Mouse (Mus musculus) neural tube, embryonic 13.5 days (tissue): ENCODE data around the gene Celf5. TPM values are rescaled to one million over a fixed set of nuclear protein-coding genes. Genes with fewer than 3 reads are reported as not detected.

ENCODE experiments used
- ATAC-seq: fragments of 200-750 bp; cut with Nextera tagmentation; 2 replicates; pipeline ENCODE4 v1.8.0; 2017; ENCODE audit warnings: low read depth, mild to moderate bottlenecking, moderate TSS enrichment, moderate library complexity
- H3K27ac ChIP-seq: fragments of 300-500 bp; sonication (generic); replicated peaks from 2 replicates; pipeline ENCODE4 v1.5.1; 2015; ENCODE audit warnings: moderate library complexity, mild to moderate bottlenecking, inconsistent platforms
- H3K27me3 ChIP-seq: fragments of 300-500 bp; sonication (generic); 2 replicates; pipeline ENCODE4 v1.6.1; 2015; ENCODE audit warnings: mild to moderate bottlenecking, inconsistent platforms
- H3K36me3 ChIP-seq: fragments of 300-500 bp; sonication (generic); 2 replicates; pipeline ENCODE4 v1.6.1; 2015; ENCODE audit warnings: mild to moderate bottlenecking, inconsistent platforms
- H3K4me1 ChIP-seq: fragments of 300-500 bp; sonication (generic); replicated peaks from 2 replicates; pipeline ENCODE4 v1.6.1; 2015; ENCODE audit warnings: inconsistent platforms
- H3K4me2 ChIP-seq: fragments of 300-500 bp; sonication (generic); 2 replicates; pipeline ENCODE4 v1.6.1; 2015; ENCODE audit warnings: inconsistent platforms, mild to moderate bottlenecking, moderate library complexity
- H3K4me3 ChIP-seq: fragments of 300-500 bp; sonication (generic); 2 replicates; pipeline ENCODE4 v1.5.1; 2015; ENCODE audit warnings: mild to moderate bottlenecking, inconsistent platforms
- H3K9ac ChIP-seq: fragments of 300-500 bp; sonication (generic); 2 replicates; pipeline ENCODE4 v1.6.1; 2015; ENCODE audit warnings: moderate library complexity, mild to moderate bottlenecking, inconsistent platforms
- H3K9me3 ChIP-seq: fragments of 300-500 bp; sonication (generic); 2 replicates; pipeline ENCODE4 v1.6.1; 2016; ENCODE audit warnings: inconsistent platforms
- WGBS: fragments of 180-500 bp; shearing (Covaris S2); methylation state at CpG from one replicate; pipeline ENCODE4 v1.1.7; 2015; 5-methylcytosine and 5-hydroxymethylcytosine counted together
- polyA plus RNA-seq: library from polyadenylated mRNA; unstranded; fragments of >200 nt; fragmentation: Nextera tagmentation; extraction: Ambion mirVana; gene quantifications from 2 replicates; pipeline ENCODE4 v1.2.1, GENCODE M21; 2015

The Celf5 gene
- polyA plus RNA-seq, 1 experiment from 2014 or later: 52.7 TPM

DNA sequence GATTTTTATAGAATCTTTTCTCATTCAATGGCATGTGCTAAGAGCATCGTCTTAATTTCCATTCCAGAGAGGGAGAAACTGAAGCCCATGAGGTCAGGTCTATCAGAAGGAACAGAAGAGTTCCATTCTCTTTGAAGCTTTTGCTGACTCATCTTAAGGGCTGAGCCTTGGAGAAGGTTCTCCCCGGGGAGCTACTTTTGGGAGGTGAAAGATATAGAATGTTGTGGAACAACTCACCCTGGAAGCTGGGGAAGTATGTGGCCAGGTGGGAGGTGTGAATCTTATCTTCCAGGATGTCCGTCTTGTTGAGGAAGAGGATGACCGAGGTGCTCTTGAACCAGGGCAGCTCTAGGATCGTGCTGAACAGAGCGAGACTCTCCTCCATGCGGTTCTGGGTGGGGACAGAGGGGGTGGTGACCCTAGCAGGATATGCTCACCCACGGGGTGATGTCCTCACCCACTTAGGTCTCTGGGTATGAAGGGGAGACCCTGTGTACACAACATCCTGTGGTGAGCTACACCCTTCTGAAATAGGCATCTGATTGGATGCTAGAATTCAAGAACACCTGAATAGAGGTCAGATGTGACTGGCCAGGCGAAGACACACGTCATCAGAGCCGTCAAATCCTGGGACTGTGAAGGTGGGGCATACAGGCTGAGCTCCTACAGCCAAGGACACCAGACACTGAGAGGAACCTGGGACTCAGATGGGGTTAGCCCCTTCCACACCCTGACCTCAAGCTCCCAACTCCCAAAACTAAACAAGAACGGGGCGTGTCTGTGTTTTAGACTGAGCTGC is 25.4 kb upstream of the Celf5 start:
- WGBS: 77% methylated on average over 13 of the region's 13 CpGs

DNA sequence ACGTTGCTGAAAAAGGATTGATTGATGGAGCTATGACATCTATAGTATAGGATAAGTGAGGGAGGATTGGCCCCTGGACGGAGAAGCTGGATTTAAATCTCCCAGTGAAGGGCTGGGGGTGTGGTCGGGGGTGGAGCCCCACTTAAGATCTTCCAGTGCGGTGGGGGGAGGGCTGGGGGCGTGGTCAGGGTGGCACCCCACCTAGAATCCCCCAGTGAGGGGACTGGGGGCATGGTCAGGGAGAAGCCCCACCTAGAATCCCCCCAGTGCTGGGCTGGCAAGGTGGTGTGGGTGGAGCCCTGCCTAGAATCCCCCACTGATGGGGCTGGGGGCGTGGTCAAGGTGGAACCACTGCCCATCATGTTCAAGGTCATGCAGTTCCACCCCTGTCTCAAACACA is 24.6 kb upstream of the Celf5 start:
- Histone ChIP-seq H3K27ac (no peak overlapping the region), H3K4me1 (peaks cover 4% of the 10 kb centered on the region; the same call in 1 of the 2 replicates), H3K4me2 (no peak overlapping the region), H3K9me3 (no peaks in the 10 kb centered on the region), H3K36me3 (no peaks in the 10 kb centered on the region), H3K9ac (no peak overlapping the region), H3K27me3 (peaks cover 23% of the 10 kb centered on the region), H3K4me3 (no peak overlapping the region)
- WGBS: 40% methylated on average over 6 of the region's 6 CpGs
- ATAC-seq: no peak

More for the DNA sequence above, 25.4 kb upstream of the Celf5 start:
- H3K9me3 ChIP-seq: no peaks in the 10 kb centered on the region
- no peak overlapping the region for H3K4me2 ChIP-seq
- no peaks in the 10 kb centered on the region for H3K36me3 ChIP-seq
- H3K27ac ChIP-seq: no peak overlapping the region
- ATAC-seq: no peak
- H3K4me1 ChIP-seq: peaks cover 2% of the 10 kb centered on the region; the same call in 1 of the 2 replicates
- H3K27me3 ChIP-seq: peaks cover 30% of the 10 kb centered on the region
- H3K4me3 ChIP-seq: no peak overlapping the region
- no peak overlapping the region for H3K9ac ChIP-seq

DNA sequence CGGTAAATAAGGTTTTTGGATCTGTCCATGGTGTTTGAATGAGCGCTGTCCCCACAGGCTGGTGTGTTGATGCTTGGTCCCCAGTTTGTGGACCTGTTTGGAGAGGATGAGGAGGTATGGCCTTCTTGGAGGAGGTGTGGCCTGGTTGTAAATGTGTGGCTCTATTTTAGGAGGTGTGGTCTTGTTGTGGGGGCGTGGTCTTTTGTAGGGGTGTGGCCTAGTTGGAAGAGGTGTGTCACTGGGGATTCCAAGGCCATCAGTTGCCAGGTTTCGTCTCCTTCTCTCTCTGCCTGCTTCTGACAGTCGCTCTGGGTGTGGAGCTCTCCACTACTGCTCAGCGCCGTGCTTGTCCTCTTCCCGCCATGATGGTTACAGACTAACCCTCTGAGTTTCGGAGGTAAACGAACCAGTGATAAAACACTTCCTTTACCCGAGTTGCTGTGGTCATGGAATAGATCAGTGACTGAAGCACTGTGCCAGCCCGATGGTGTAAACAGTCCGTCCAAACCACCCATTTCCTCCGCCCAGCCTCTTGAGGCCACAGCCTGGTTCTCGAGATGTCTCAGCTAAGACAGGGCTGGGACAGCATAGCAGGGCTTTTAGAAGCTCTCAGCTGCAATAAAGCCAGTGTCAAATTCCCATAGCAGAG is 22.6 kb upstream of the Celf5 start:
- H3K4me1 ChIP-seq: peaks cover 4% of the 10 kb centered on the region; the same call in 1 of the 2 replicates
- H3K9ac ChIP-seq: no peak overlapping the region
- H3K9me3 ChIP-seq: no peaks in the 10 kb centered on the region
- peaks cover 13% of the 10 kb centered on the region for H3K27me3 ChIP-seq
- WGBS: 78% methylated on average over 15 of the region's 15 CpGs
- H3K4me2 ChIP-seq: no peak overlapping the region
- H3K4me3 ChIP-seq: no peak overlapping the region
- H3K27ac ChIP-seq: no peak overlapping the region
- ATAC-seq: no peak
- no peaks in the 10 kb centered on the region for H3K36me3 ChIP-seq

DNA sequence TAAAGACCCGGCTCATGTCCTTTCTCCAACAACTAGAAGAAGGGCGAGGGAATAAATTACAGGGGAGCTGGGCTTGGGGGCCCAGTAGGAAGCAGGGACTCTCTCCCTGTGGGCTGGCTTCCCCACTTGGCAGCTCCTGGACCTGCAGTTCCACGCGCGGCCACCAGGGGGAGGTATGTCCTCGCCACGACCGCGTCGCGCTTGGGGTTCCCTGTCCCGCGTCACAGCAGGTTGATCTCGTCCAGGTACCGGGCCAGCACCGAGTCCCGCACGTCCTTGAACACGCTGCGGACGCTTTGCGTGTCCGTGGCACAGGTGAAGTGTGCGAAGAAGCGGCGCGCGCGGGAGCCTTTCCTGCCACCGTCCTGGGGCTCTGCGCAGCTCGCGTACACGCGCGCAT is 20.1 kb upstream of the Celf5 start:
- Histone ChIP-seq H3K36me3 (no peaks in the 10 kb centered on the region), H3K27ac (no peak overlapping the region), H3K9me3 (no peaks in the 10 kb centered on the region), H3K27me3 (peaks cover 13% of the 10 kb centered on the region), H3K9ac (peak overlapping the region; percentile 68), H3K4me2 (peak overlapping the region; percentile 71), H3K4me1 (peaks cover 4% of the 10 kb centered on the region), H3K4me3 (peak overlapping the region; percentile 40)
- peak; percentile 41; the same call in 1 of the 2 replicates for ATAC-seq
- 8% methylated on average over 36 of the region's 36 CpGs for WGBS

DNA sequence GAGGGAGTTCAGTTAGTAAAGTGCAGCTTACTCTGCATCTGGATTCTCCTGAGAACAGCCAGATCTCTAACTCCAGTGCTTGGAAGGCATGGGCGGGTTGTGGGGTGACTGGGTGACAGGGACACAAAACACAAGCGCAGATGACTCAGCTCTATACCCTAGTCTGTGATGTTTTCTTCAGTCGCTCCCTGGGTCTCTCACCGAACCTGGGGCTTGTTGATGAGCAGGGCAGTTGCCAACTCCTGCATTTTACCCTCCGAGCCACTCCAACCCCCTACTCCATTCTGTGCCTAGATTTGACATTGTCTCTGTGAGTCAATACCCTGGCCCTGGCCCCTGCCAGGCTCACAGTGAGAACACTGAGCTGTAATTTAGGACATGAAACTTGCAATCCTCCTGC is 19.4 kb upstream of the Celf5 start:
- H3K9ac ChIP-seq: no peak overlapping the region
- WGBS: 81% methylated on average over 5 of the region's 5 CpGs

DNA sequence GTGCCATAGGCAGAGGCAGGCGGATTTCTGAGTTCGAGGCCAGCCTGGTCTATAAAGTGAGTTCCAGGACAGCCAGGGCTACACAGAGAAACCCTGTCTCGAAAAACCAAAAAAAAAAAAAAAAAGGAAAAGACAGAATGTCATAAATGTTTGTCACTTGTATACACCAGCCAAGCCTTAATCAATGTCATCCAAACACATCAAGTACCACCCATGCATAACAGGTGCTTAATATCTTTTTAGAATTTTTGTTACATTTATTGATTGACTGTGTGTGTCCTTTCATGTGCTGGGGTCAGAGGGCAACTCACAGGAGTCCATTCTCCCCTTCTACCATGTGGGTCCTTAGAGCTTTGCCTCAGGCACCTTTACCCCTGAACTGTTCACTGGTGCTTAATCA is 17.5 kb upstream of the Celf5 start, which contains the start of gene S1pr4:
TSS of gene S1pr4 (minus strand) at position 101 of the 400 bp plus-strand sequence.
- H3K27me3 ChIP-seq: peaks cover 13% of the 10 kb centered on the region
- peak within 1 kb of the TSS; percentile 43; the same call in 1 of the 2 replicates for H3K9ac ChIP-seq
- H3K9me3 ChIP-seq: no peaks in the 10 kb centered on the region
- ATAC-seq: no peak
- no peak within 1 kb of the TSS for H3K4me2 ChIP-seq
- H3K36me3 ChIP-seq: no peaks in the 10 kb centered on the region
- H3K4me3 ChIP-seq: no peak within 1 kb of the TSS
- H3K27ac ChIP-seq: no peak within 1 kb of the TSS
- WGBS: 82% methylated on average over 3 of the region's 3 CpGs
- H3K4me1 ChIP-seq: peaks cover 17% of the 10 kb centered on the region

More for the DNA sequence above, 19.4 kb upstream of the Celf5 start:
- H3K4me2 ChIP-seq: no peak overlapping the region
- no peaks in the 10 kb centered on the region for H3K9me3 ChIP-seq
- no peak overlapping the region for H3K4me3 ChIP-seq
- H3K36me3 ChIP-seq: no peaks in the 10 kb centered on the region
- peaks cover 10% of the 10 kb centered on the region for H3K4me1 ChIP-seq
- H3K27ac ChIP-seq: no peak overlapping the region
- no peak for ATAC-seq
- H3K27me3 ChIP-seq: peaks cover 13% of the 10 kb centered on the region

DNA sequence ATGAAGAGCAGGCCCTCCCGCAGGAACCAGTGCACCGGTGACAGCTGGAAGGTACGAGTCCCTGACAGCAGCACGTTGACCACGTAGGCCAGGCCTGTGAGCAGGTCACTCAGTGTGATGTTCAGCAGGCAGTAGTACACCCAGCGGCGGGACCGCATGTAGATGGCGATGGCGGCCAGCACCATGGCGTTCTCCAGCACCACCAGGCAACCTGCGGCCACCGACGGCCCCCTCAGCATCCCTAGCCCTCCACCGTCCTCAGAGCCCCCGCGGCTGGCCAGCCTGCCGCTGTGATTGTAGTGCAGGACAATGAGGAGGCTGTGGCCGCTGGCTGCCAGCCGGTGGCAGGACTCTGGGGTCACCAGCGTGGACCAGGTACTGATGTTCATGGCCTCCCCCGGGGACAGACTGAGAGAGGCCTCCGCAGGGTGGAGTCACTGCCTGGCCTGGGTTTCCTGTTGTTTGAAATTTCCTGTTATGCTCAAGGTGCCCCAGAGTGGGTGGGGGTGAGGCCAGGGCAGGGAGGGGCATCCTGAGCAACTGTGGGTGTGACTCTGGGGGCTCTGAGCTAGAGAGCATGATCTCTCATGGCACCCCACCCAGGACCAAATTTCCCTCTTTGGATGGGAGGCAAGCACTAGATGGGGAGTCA is 16.9 kb upstream of the Celf5 start:
- Histone ChIP-seq H3K27me3 (peaks cover 13% of the 10 kb centered on the region), H3K9me3 (no peaks in the 10 kb centered on the region), H3K4me3 (no peak overlapping the region), H3K9ac (peak overlapping the region; percentile 43; the same call in 1 of the 2 replicates), H3K27ac (no peak overlapping the region), H3K4me1 (peaks cover 24% of the 10 kb centered on the region), H3K4me2 (no peak overlapping the region), H3K36me3 (no peaks in the 10 kb centered on the region)
- no peak for ATAC-seq
- WGBS: 71% methylated on average over 23 of the region's 23 CpGs

DNA sequence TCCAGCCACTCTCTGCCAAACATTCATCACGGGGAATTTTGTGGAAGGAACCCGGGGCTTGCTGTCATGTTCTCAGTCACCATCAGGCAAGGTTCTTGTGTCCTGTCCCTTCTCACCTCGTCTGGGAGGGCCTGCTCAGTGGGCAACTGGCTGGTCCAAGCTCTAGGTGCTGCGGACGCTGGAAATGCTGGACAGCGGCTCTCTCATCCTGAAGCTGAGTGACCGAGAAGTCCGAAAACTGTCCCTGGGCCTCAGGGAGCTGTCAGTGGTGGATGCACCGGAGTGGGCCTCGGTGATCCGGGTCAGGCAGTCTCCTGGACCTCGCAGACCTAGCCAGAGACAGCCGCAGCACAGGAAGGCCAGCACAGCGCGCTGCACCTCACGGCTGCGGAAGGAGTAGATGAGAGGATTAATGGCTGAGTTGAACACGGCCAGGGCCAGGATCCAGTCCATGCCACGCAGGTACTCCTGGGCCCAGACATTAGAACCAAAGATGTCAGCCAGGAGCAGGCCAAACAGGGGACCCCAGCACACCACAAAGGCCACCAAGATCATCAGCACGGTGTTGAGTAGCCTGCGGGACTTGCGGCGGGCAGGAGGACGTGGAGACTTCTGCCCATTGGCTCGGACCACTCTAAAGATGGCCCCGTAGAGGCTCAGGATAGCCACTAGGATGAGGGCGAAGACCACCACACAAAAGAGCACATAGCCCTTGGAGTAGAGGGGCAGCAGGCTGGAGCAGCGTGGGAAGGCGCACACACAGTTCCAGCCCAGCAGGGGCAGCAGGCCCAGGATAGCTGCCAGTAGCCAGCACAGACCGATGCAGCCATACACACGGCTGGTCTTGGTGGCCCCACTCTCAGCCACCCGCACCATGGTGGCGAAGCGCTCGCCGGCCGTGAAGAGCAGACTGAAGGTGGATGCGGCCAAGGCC is 16.1 kb upstream of the Celf5 start:
- WGBS: 87% methylated on average over 38 of the region's 38 CpGs
- Histone ChIP-seq H3K4me2 (no peak overlapping the region), H3K4me1 (peaks cover 30% of the 10 kb centered on the region), H3K27me3 (peaks cover 8% of the 10 kb centered on the region), H3K9me3 (no peaks in the 10 kb centered on the region), H3K4me3 (no peak overlapping the region), H3K36me3 (no peaks in the 10 kb centered on the region), H3K27ac (no peak overlapping the region), H3K9ac (peak overlapping the region; percentile 43; the same call in 1 of the 2 replicates)
- ATAC-seq: no peak

DNA sequence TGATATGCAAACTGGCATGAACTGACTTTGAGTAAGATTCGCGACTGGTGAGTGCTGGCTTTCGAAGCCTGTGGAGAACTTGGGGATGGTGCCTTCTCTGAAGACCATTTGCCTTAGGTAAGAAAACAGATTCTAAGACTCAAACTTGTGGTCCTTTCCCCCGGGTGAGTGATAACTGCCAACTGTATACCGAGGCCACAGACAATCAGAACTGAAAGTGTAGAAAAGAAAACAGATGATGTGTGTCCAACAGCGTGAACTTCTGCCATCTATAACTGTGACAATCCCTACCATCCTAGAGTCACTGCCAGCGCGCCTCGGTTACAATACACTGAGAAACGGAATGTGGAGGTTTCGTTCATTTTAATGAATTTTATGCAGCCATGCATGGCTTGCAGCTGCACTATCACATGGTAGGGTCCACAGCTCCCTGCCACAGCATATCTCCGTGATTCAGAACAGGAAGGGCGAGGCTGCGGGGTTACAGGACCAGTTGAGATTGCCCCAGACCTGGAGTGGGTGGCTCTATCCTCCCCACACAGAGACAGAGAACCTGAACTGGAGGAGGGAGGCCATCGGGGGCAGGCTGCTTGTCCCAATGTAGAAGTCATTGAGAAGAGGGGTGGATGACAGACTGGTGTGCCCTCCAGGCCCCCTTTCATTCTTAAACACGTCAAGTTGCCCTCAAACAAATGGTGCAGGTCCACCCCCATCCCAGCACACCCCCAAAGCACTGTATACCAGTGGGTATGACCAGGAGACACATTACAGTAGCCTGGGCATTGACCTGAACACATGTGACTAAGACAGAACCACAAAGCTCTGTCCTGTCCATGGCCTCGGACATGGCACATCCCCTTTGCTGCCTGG is 15.1 kb upstream of the Celf5 start:
- Histone ChIP-seq H3K27me3 (no peaks in the 10 kb centered on the region), H3K36me3 (peaks cover 8% of the 10 kb centered on the region), H3K4me1 (peaks cover 26% of the 10 kb centered on the region), H3K4me3 (peak overlapping the region; percentile 65; the same call in 1 of the 2 replicates), H3K4me2 (peak overlapping the region; percentile 57), H3K9ac (peak overlapping the region; percentile 71), H3K9me3 (no peaks in the 10 kb centered on the region), H3K27ac (0 out of 2 replicates have a peak overlapping the region, but pooled peaks have one; percentile 71)
- WGBS: 81% methylated on average over 17 of the region's 17 CpGs
- ATAC-seq: no peak

DNA sequence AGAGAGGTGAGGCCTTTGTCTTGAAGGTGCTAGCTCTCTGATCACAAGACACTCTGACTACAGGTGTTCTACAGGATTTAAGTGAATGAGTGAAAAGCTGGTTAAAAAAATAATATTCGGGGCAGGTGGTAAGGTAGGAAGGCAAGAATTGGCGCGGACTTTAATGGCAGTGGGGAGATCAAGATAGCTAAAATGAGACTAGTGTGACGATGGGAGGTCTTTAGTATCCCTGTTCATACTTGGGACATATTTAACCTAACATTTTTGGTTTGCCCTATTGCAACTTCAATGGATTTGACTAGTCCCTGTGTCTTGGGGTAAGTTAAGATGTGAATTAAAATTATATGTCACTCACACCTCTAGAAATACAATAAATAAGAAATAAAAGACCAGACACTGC is 14.5 kb upstream of the Celf5 start:
- 34% methylated on average over 4 of the region's 4 CpGs for WGBS
- Histone ChIP-seq H3K27me3 (no peaks in the 10 kb centered on the region), H3K9me3 (no peaks in the 10 kb centered on the region)

More for the DNA sequence above, 14.5 kb upstream of the Celf5 start:
- Histone ChIP-seq H3K36me3 (peaks cover 14% of the 10 kb centered on the region), H3K4me1 (peaks cover 26% of the 10 kb centered on the region), H3K4me3 (peak overlapping the region; percentile 65), H3K27ac (peak overlapping the region; percentile 71), H3K4me2 (peak overlapping the region; percentile 57), H3K9ac (peak overlapping the region; percentile 71)
- ATAC-seq: no peak
